Mouse (Mus musculus) hindbrain, embryonic 10.5 days (tissue): Measurements from ENCODE around the gene Hdgfl3. TPM values are rescaled to one million over a fixed set of nuclear protein-coding genes. Genes with fewer than 3 reads are reported as not detected.
A peak's percentile ranks its signal among the peaks of the same experiment; 100 is the strongest.

ENCODE experiments used
- DNase-seq: peaks from one replicate; pipeline ENCODE4 v3.0.0-alpha.2; 2017; ENCODE audit warnings: low spot score
- H3K27ac ChIP-seq: fragments of 300-500 bp; sonication (generic); 2 replicates; pipeline ENCODE4 v1.5.1; 2016; ENCODE audit warnings: mild to moderate bottlenecking, moderate library complexity
- H3K27me3 ChIP-seq: fragments of 300-500 bp; sonication (generic); 2 replicates; pipeline ENCODE4 v1.6.1; 2016; ENCODE audit warnings: mild to moderate bottlenecking; ENCODE audit not compliant: poor library complexity, insufficient read depth, severe bottlenecking
- H3K36me3 ChIP-seq: fragments of 300-500 bp; sonication (generic); 2 replicates; pipeline ENCODE4 v1.6.1; 2016; ENCODE audit warnings: mild to moderate bottlenecking, moderate library complexity
- H3K4me1 ChIP-seq: fragments of 300-500 bp; sonication (generic); replicated peaks from 2 replicates; pipeline ENCODE4 v1.6.1; 2016; ENCODE audit warnings: mild to moderate bottlenecking
- H3K4me3 ChIP-seq: fragments of 300-500 bp; sonication (generic); 2 replicates; pipeline ENCODE4 v1.5.1; 2016; ENCODE audit warnings: mild to moderate bottlenecking, moderate library complexity
- H3K9me3 ChIP-seq: fragments of 300-500 bp; sonication (generic); 2 replicates; pipeline ENCODE4 v1.6.1; 2016; ENCODE audit warnings: mild to moderate bottlenecking, moderate library complexity
- WGBS: fragments of 180-500 bp; shearing (Covaris S2); methylation state at CpG from one replicate; pipeline ENCODE4 v1.1.7; 2016; 5-methylcytosine and 5-hydroxymethylcytosine counted together
- polyA plus RNA-seq: library from polyadenylated mRNA; unstranded; fragments of >200 nt; fragmentation: Nextera tagmentation; extraction: Ambion mirVana; gene quantifications from 2 replicates; pipeline ENCODE4 v1.2.1, GENCODE M21; 2016

Gene Hdgfl3
- polyA plus RNA-seq = 20.8 and 23.4 TPM in 2 replicates

GRCm38 (mm10) chr7:81934267-81934745 is at the start of gene Hdgfl3:
Gene Hdgfl3 (minus strand): TSS chr7:81934473.
- peaks cover 24% of the 10 kb centered on the region for H3K4me1 ChIP-seq
- H3K9me3 ChIP-seq = no peaks in the 10 kb centered on the region
- DNase-seq = peak; percentile 85
- H3K27ac ChIP-seq = peak within 1 kb of the TSS; percentile 98
- H3K36me3 ChIP-seq = no peaks in the 10 kb centered on the region
- WGBS = under 1% methylated on average over 63 of the region's 63 CpGs
- H3K4me3 ChIP-seq = peak within 1 kb of the TSS; percentile 81
- H3K27me3 ChIP-seq = peaks cover 22% of the 10 kb centered on the region

GRCm38 (mm10) chr7:81983651-81984050 is 49.4 kb upstream of the Hdgfl3 start:
- no peak for DNase-seq
- no peaks in the 10 kb centered on the region for H3K9me3 ChIP-seq
- H3K4me3 ChIP-seq = no peak overlapping the region
- no peak overlapping the region for H3K27ac ChIP-seq
- 80% methylated on average over 6 of the region's 6 CpGs for WGBS
- no peaks in the 10 kb centered on the region for H3K4me1 ChIP-seq
- H3K27me3 ChIP-seq = peaks cover 11% of the 10 kb centered on the region
- no peaks in the 10 kb centered on the region for H3K36me3 ChIP-seq

GRCm38 (mm10) chr7:81978304-81978703 is 44.0 kb upstream of the Hdgfl3 start:
- DNase-seq = no peak
- WGBS = 85% methylated on average over 8 of the region's 8 CpGs
- Histone ChIP-seq H3K4me3 (no peak overlapping the region), H3K4me1 (no peaks in the 10 kb centered on the region), H3K27ac (no peak overlapping the region), H3K36me3 (no peaks in the 10 kb centered on the region), H3K9me3 (no peaks in the 10 kb centered on the region), H3K27me3 (no peaks in the 10 kb centered on the region; the same call in 1 of the 2 replicates)

GRCm38 (mm10) chr7:81974616-81975015 is 40.3 kb upstream of the Hdgfl3 start:
- 88% methylated on average over 10 of the region's 10 CpGs for WGBS
- H3K4me3 ChIP-seq = no peak overlapping the region
- no peaks in the 10 kb centered on the region for H3K36me3 ChIP-seq
- no peaks in the 10 kb centered on the region for H3K9me3 ChIP-seq
- DNase-seq = no peak
- no peak overlapping the region for H3K27ac ChIP-seq
- no peaks in the 10 kb centered on the region for H3K4me1 ChIP-seq
- no peaks in the 10 kb centered on the region; the same call in 1 of the 2 replicates for H3K27me3 ChIP-seq

- Histone ChIP-seq H3K36me3 (no peaks in the 10 kb centered on the region), H3K9me3 (no peaks in the 10 kb centered on the region), H3K27me3 (no peaks in the 10 kb centered on the region; the same call in 1 of the 2 replicates), H3K4me3 (no peak overlapping the region), H3K4me1 (no peaks in the 10 kb centered on the region), H3K27ac (no peak overlapping the region)
- 92% methylated on average over 12 of the region's 12 CpGs for WGBS
- no peak for DNase-seq
Observed at GRCm38 (mm10) chr7:81973939-81974338, 39.7 kb upstream of the Hdgfl3 start.

GRCm38 (mm10) chr7:81973339-81973738 is 39.1 kb upstream of the Hdgfl3 start:
- H3K4me1 ChIP-seq = no peaks in the 10 kb centered on the region
- H3K4me3 ChIP-seq = no peak overlapping the region
- no peaks in the 10 kb centered on the region for H3K9me3 ChIP-seq
- no peak for DNase-seq
- H3K27ac ChIP-seq = no peak overlapping the region
- no peaks in the 10 kb centered on the region for H3K36me3 ChIP-seq
- WGBS = 95% methylated on average over 5 of the region's 5 CpGs
- H3K27me3 ChIP-seq = no peaks in the 10 kb centered on the region; the same call in 1 of the 2 replicates

- Histone ChIP-seq H3K36me3 (no peaks in the 10 kb centered on the region), H3K4me3 (no peak overlapping the region), H3K27ac (no peak overlapping the region), H3K9me3 (no peaks in the 10 kb centered on the region), H3K27me3 (no peaks in the 10 kb centered on the region), H3K4me1 (no peaks in the 10 kb centered on the region)
- DNase-seq = no peak
- WGBS = 89% methylated on average over 6 of the region's 6 CpGs
Observed at GRCm38 (mm10) chr7:81968975-81969374, 34.7 kb upstream of the Hdgfl3 start.

GRCm38 (mm10) chr7:81968451-81968850 is 34.2 kb upstream of the Hdgfl3 start:
- 87% methylated on average over 4 of the region's 4 CpGs for whole genome bisulfite sequencing
- Histone ChIP-seq H3K4me3 (no peak overlapping the region), H3K27me3 (no peaks in the 10 kb centered on the region), H3K4me1 (no peaks in the 10 kb centered on the region), H3K9me3 (no peaks in the 10 kb centered on the region), H3K27ac (no peak overlapping the region), H3K36me3 (no peaks in the 10 kb centered on the region)
- DNase-seq = no peak

- H3K4me1 ChIP-seq = no peaks in the 10 kb centered on the region
Observed at GRCm38 (mm10) chr7:81966195-81966594, 31.9 kb upstream of the Hdgfl3 start.

GRCm38 (mm10) chr7:81959704-81960103 is 25.4 kb upstream of the Hdgfl3 start:
- no peaks in the 10 kb centered on the region for H3K27me3 ChIP-seq
- H3K9me3 ChIP-seq = no peaks in the 10 kb centered on the region
- H3K36me3 ChIP-seq = no peaks in the 10 kb centered on the region
- WGBS = 9% methylated on average over 3 of the region's 3 CpGs
- no peaks in the 10 kb centered on the region for H3K4me1 ChIP-seq
- H3K27ac ChIP-seq = no peak overlapping the region
- H3K4me3 ChIP-seq = no peak overlapping the region
- DNase-seq = peak; percentile 30

More at GRCm38 (mm10) chr7:81966195-81966594, 31.9 kb upstream of the Hdgfl3 start:
- H3K36me3 ChIP-seq = no peaks in the 10 kb centered on the region
- H3K4me3 ChIP-seq = no peak overlapping the region
- 82% methylated on average over 5 of the region's 5 CpGs for WGBS
- H3K27me3 ChIP-seq = no peaks in the 10 kb centered on the region
- no peaks in the 10 kb centered on the region for H3K9me3 ChIP-seq
- H3K27ac ChIP-seq = no peak overlapping the region
- DNase-seq = no peak

- H3K27ac ChIP-seq = no peak overlapping the region
- no peaks in the 10 kb centered on the region for H3K9me3 ChIP-seq
- no peaks in the 10 kb centered on the region for H3K4me1 ChIP-seq
- DNase-seq = no peak
- H3K27me3 ChIP-seq = no peaks in the 10 kb centered on the region
- no peak overlapping the region for H3K4me3 ChIP-seq
- H3K36me3 ChIP-seq = no peaks in the 10 kb centered on the region
Observed at GRCm38 (mm10) chr7:81954208-81954846, 20.1 kb upstream of the Hdgfl3 start.

GRCm38 (mm10) chr7:81950499-81950898 is 16.2 kb upstream of the Hdgfl3 start:
- H3K4me1 ChIP-seq = no peaks in the 10 kb centered on the region
- DNase-seq = no peak

GRCm38 (mm10) chr7:81945398-81945797 is 11.1 kb upstream of the Hdgfl3 start:
- no peaks in the 10 kb centered on the region for H3K36me3 ChIP-seq
- 16% methylated on average over 4 of the region's 4 CpGs for WGBS
- H3K27me3 ChIP-seq = no peaks in the 10 kb centered on the region
- 0 out of 2 replicates have a peak, but pooled peaks cover 4% of the 10 kb centered on the region for H3K4me1 ChIP-seq
- no peak overlapping the region for H3K4me3 ChIP-seq
- no peaks in the 10 kb centered on the region for H3K9me3 ChIP-seq
- no peak overlapping the region for H3K27ac ChIP-seq
- DNase-seq = peak; percentile 40

More at GRCm38 (mm10) chr7:81950499-81950898, 16.2 kb upstream of the Hdgfl3 start:
- 85% methylated on average over 2 of the region's 2 CpGs for WGBS
- no peaks in the 10 kb centered on the region for H3K36me3 ChIP-seq
- no peak overlapping the region for H3K4me3 ChIP-seq
- no peaks in the 10 kb centered on the region for H3K9me3 ChIP-seq
- H3K27ac ChIP-seq = no peak overlapping the region
- no peaks in the 10 kb centered on the region for H3K27me3 ChIP-seq
